Mouse (Mus musculus) ovary, postnatal 14 days (tissue): ENCODE data around the gene Fosl1.

ENCODE experiments used
- DNase-seq: peaks from one replicate; pipeline ENCODE4 v3.0.0; 2022; ENCODE audit warnings: low spot score

Gene Fosl1

GRCm38 (mm10) chr19:5456922-5457745 lies 9.8 kb downstream of the Fosl1 start:
- DNase-seq: peak; percentile 89

- DNase-seq: no peak
These were observed 10.5 kb downstream of the Fosl1 start, which contains the start of gene Ccdc85b for GRCm38 (mm10) chr19:5457746-5458442. Gene Ccdc85b (minus strand): TSS chr19:5457894.

- DNase-seq: no peak
These were observed 11.7 kb downstream of the Fosl1 start for GRCm38 (mm10) chr19:5459019-5459418.

GRCm38 (mm10) chr19:5459896-5460295 lies 12.5 kb downstream of the Fosl1 start:
- DNase-seq: no peak

- DNase-seq: peak; percentile 87
These were observed 13.1 kb downstream of the Fosl1 start, which contains the start of gene Fibp for GRCm38 (mm10) chr19:5460465-5460911. Gene Fibp (plus strand): TSS chr19:5460615.

GRCm38 (mm10) chr19:5461411-5461810 lies 14.1 kb downstream of the Fosl1 start:
- peak; percentile 0 for DNase-seq

GRCm38 (mm10) chr19:5463212-5463611 lies 15.9 kb downstream of the Fosl1 start:
- no peak for DNase-seq

GRCm38 (mm10) chr19:5463791-5464562 lies 16.6 kb downstream of the Fosl1 start:
- DNase-seq: peak; percentile 50

GRCm38 (mm10) chr19:5465037-5465436 lies 17.7 kb downstream of the Fosl1 start:
- DNase-seq: no peak

GRCm38 (mm10) chr19:5466916-5467500 lies 19.7 kb downstream of the Fosl1 start:
- no peak for DNase-seq

- no peak for DNase-seq
These were observed 21.0 kb downstream of the Fosl1 start, which contains the start of gene Ctsw for GRCm38 (mm10) chr19:5468374-5468773. Gene Ctsw (minus strand): TSS chr19:5468507.

GRCm38 (mm10) chr19:5471846-5472245 lies 24.5 kb downstream of the Fosl1 start:
- DNase-seq: no peak

- DNase-seq: no peak
These were observed 25.5 kb downstream of the Fosl1 start for GRCm38 (mm10) chr19:5472857-5473256.

GRCm38 (mm10) chr19:5473720-5474119 lies 26.4 kb downstream of the Fosl1 start, which contains the start of gene Efemp2:
Gene Efemp2 (plus strand): TSS chr19:5473954.
- peak; percentile 61 for DNase-seq

GRCm38 (mm10) chr19:5474281-5475068 lies 27.1 kb downstream of the Fosl1 start:
- DNase-seq: peak; percentile 44

- no peak for DNase-seq
These were observed 27.8 kb downstream of the Fosl1 start for GRCm38 (mm10) chr19:5475069-5475714.

- DNase-seq: no peak
These were observed 29.8 kb downstream of the Fosl1 start for GRCm38 (mm10) chr19:5477004-5477667.

- no peak for DNase-seq
These were observed 30.4 kb downstream of the Fosl1 start for GRCm38 (mm10) chr19:5477668-5478300.

GRCm38 (mm10) chr19:5480016-5480415 lies 32.7 kb downstream of the Fosl1 start:
- DNase-seq: no peak
